Mouse (Mus musculus) forebrain, postnatal 0 days (tissue): Measurements from ENCODE around the gene Leng8. TPM values are rescaled to one million over a fixed set of nuclear protein-coding genes. Genes with fewer than 3 reads are reported as not detected.
A peak's percentile ranks its signal among the peaks of the same experiment; 100 is the strongest.

Experiments
- ATAC-seq: fragments of 200-750 bp; cut with Nextera tagmentation; 2 replicates; pipeline ENCODE4 v1.8.0; 2017; ENCODE audit warnings: mild to moderate bottlenecking, moderate library complexity
- DNase-seq: peaks from one replicate; pipeline ENCODE4 v3.0.0-alpha.2; 2015
- H3K27ac ChIP-seq: fragments of 300-500 bp; sonication (generic); 2 replicates; pipeline ENCODE4 v1.5.1; 2014; ENCODE audit warnings: low read depth, mild to moderate bottlenecking, antibody characterized with exemption, low read length, moderate library complexity, mixed read lengths
- H3K27me3 ChIP-seq: fragments of 300-500 bp; sonication (generic); 2 replicates; pipeline ENCODE4 v1.6.1; 2014; ENCODE audit warnings: mild to moderate bottlenecking, low read length, mixed read lengths; ENCODE audit not compliant: insufficient read depth
- H3K36me3 ChIP-seq: fragments of 300-500 bp; sonication (generic); 2 replicates; pipeline ENCODE4 v1.6.1; 2014; ENCODE audit warnings: mild to moderate bottlenecking, moderate library complexity; ENCODE audit not compliant: insufficient read depth
- H3K4me1 ChIP-seq: fragments of 300-500 bp; sonication (generic); 2 replicates; pipeline ENCODE4 v1.6.1; 2014; ENCODE audit warnings: antibody characterized with exemption; ENCODE audit not compliant: insufficient read depth
- H3K4me2 ChIP-seq: fragments of 300-500 bp; sonication (generic); 2 replicates; pipeline ENCODE4 v1.6.1; 2014; ENCODE audit warnings: low read depth, mild to moderate bottlenecking, moderate library complexity
- H3K4me3 ChIP-seq: fragments of 300-500 bp; sonication (generic); 2 replicates; pipeline ENCODE4 v1.5.1; 2014; ENCODE audit warnings: low read depth, low read length, mixed read lengths
- H3K9ac ChIP-seq: fragments of 300-500 bp; sonication (generic); 2 replicates; pipeline ENCODE4 v1.6.1; 2014; ENCODE audit warnings: mild to moderate bottlenecking
- H3K9me3 ChIP-seq: fragments of 300-500 bp; sonication (generic); 2 replicates; pipeline ENCODE4 v1.6.1; 2016; ENCODE audit warnings: low read length
- CTCF ChIP-seq: sonication (generic); IDR thresholded peaks from 2 replicates; pipeline ENCODE4 v1.5.1; 2016; ENCODE audit warnings: antibody characterized with exemption, control low read depth, low read depth
- WGBS: fragments of 180-500 bp; shearing (Covaris S2); extraction: QIAGEN DNeasy Blood & Tissue Kit; methylation state at CpG from one replicate; pipeline ENCODE4 v1.1.7; 2014; 5-methylcytosine and 5-hydroxymethylcytosine counted together
- polyA plus RNA-seq: library from polyadenylated mRNA; unstranded; fragments of >200 nt; fragmentation: Nextera tagmentation; extraction: Ambion mirVana; gene quantifications from 2 replicates; pipeline ENCODE4 v1.2.1, GENCODE M21; 2015
- total RNA-seq: library from RNA; depleted of rRNA; stranded (reverse); fragments of >200 nt; gene quantifications from 2 replicates; pipeline ENCODE4 v1.2.3, GENCODE M21; 2014

Leng8 gene
- total and polyA plus RNA-seq, 2 experiments from 2014 or later: 35.8 to 174 TPM

- Histone ChIP-seq H3K27ac (no peak overlapping the region), H3K4me2 (no peak overlapping the region), H3K4me1 (peaks cover 15% of the 10 kb centered on the region), H3K9me3 (no peaks in the 10 kb centered on the region), H3K27me3 (no peaks in the 10 kb centered on the region), H3K36me3 (peaks cover 33% of the 10 kb centered on the region), H3K9ac (no peak overlapping the region), H3K4me3 (no peak overlapping the region)
- DNase-seq (no peak), ATAC-seq (no peak)
- 89% methylated on average over 11 of the region's 11 CpGs for WGBS
- TF ChIP-seq CTCF: no peak
Observed at GRCm38 (mm10) chr7:4126992-4127785, 9.7 kb upstream of the Leng8 start.

GRCm38 (mm10) chr7:4127894-4128293, 8.9 kb upstream of the Leng8 start:
- H3K4me3 ChIP-seq: no peak overlapping the region
- ATAC-seq (no peak), DNase-seq (no peak)
- no peak for TF ChIP-seq CTCF
- peaks cover 15% of the 10 kb centered on the region for H3K4me1 ChIP-seq
- H3K36me3 ChIP-seq: peaks cover 40% of the 10 kb centered on the region
- no peak overlapping the region for H3K9ac ChIP-seq
- H3K27me3 ChIP-seq: no peaks in the 10 kb centered on the region
- WGBS: 91% methylated on average over 4 of the region's 4 CpGs
- no peak overlapping the region for H3K27ac ChIP-seq
- no peak overlapping the region for H3K4me2 ChIP-seq
- H3K9me3 ChIP-seq: no peaks in the 10 kb centered on the region

GRCm38 (mm10) chr7:4128860-4129259, 8.0 kb upstream of the Leng8 start:
- H3K4me3 ChIP-seq: no peak overlapping the region
- ATAC-seq (no peak), DNase-seq (no peak)
- H3K27ac ChIP-seq: no peak overlapping the region
- no peaks in the 10 kb centered on the region for H3K9me3 ChIP-seq
- H3K36me3 ChIP-seq: peaks cover 47% of the 10 kb centered on the region
- no peak overlapping the region for H3K4me2 ChIP-seq
- H3K4me1 ChIP-seq: peaks cover 7% of the 10 kb centered on the region
- no peak for TF ChIP-seq CTCF
- H3K27me3 ChIP-seq: no peaks in the 10 kb centered on the region
- peak overlapping the region; percentile 22; the same call in 1 of the 2 replicates for H3K9ac ChIP-seq
- WGBS: 58% methylated on average over 6 of the region's 6 CpGs

- H3K9me3 ChIP-seq: no peaks in the 10 kb centered on the region
- ATAC-seq: peak; percentile 69
- DNase-seq: peak; percentile 94
- peak; percentile 90 for TF ChIP-seq CTCF
- peak overlapping the region; percentile 54 for H3K27ac ChIP-seq
- no peak overlapping the region for H3K9ac ChIP-seq
- H3K36me3 ChIP-seq: peaks cover 46% of the 10 kb centered on the region
- no peaks in the 10 kb centered on the region for H3K4me1 ChIP-seq
- no peak overlapping the region for H3K4me3 ChIP-seq
- no peak overlapping the region for H3K4me2 ChIP-seq
- no peaks in the 10 kb centered on the region for H3K27me3 ChIP-seq
- WGBS: 23% methylated on average over 13 of the region's 13 CpGs
Observed at GRCm38 (mm10) chr7:4130686-4131452, 6.0 kb upstream of the Leng8 start.

- Histone ChIP-seq H3K27me3 (no peaks in the 10 kb centered on the region), H3K4me2 (no peak overlapping the region), H3K36me3 (peaks cover 37% of the 10 kb centered on the region), H3K9me3 (no peaks in the 10 kb centered on the region), H3K27ac (no peak overlapping the region), H3K9ac (no peak overlapping the region), H3K4me1 (no peaks in the 10 kb centered on the region), H3K4me3 (no peak overlapping the region)
- ATAC-seq (no peak), DNase-seq (no peak)
- WGBS: 83% methylated on average over 8 of the region's 8 CpGs
- no peak for TF ChIP-seq CTCF
Observed at GRCm38 (mm10) chr7:4131964-4132363, 4.9 kb upstream of the Leng8 start.

- DNase-seq (no peak), ATAC-seq (no peak)
- 75% methylated on average over 3 of the region's 3 CpGs for WGBS
- Histone ChIP-seq H3K27me3 (no peaks in the 10 kb centered on the region), H3K4me2 (no peak overlapping the region), H3K36me3 (peaks cover 33% of the 10 kb centered on the region), H3K4me1 (no peaks in the 10 kb centered on the region; the same call in 1 of the 2 replicates), H3K27ac (no peak overlapping the region), H3K4me3 (no peak overlapping the region), H3K9me3 (no peaks in the 10 kb centered on the region), H3K9ac (no peak overlapping the region)
- TF ChIP-seq CTCF: no peak
Observed at GRCm38 (mm10) chr7:4132581-4132980, 4.3 kb upstream of the Leng8 start.

- Histone ChIP-seq H3K4me1 (peaks cover 4% of the 10 kb centered on the region; the same call in 1 of the 2 replicates), H3K4me3 (no peak overlapping the region), H3K9me3 (no peaks in the 10 kb centered on the region), H3K27me3 (no peaks in the 10 kb centered on the region), H3K27ac (no peak overlapping the region), H3K4me2 (no peak overlapping the region), H3K9ac (no peak overlapping the region), H3K36me3 (peaks cover 33% of the 10 kb centered on the region)
- 93% methylated on average over 7 of the region's 7 CpGs for WGBS
- no peak for DNase-seq
- no peak for ATAC-seq
- TF ChIP-seq CTCF: no peak
Observed at GRCm38 (mm10) chr7:4132998-4133397, 3.8 kb upstream of the Leng8 start.
